Mouse (Mus musculus): Measurements from ENCODE around the gene Dohh.

- TF ChIP-seq GATA1 (IDR thresholded peaks at IDR 0.05; ENCODE audit: low read length), result no peak
- TF ChIP-seq TAL1 (IDR thresholded peaks at IDR 0.05; ENCODE audit: low read length), result no peak
Observed at GRCm38 (mm10) chr10:81421041-81421796, 37.0 kb downstream of the Dohh start.
